Mouse (Mus musculus) brain, embryonic 14.5 days (tissue): Measurements from ENCODE around the gene Tgfb3. TPM values are rescaled to one million over a fixed set of nuclear protein-coding genes. Genes with fewer than 3 reads are reported as not detected.

Experiments used
- DNase-seq: peaks from one replicate; pipeline ENCODE4 v3.0.0-alpha.2; 2011; ENCODE audit warnings: low read depth
- CTCF ChIP-seq: fragments of 200-500 bp; IDR thresholded peaks from 2 replicates; pipeline ENCODE4 v1.5.1; 2012; ENCODE audit warnings: inconsistent platforms, mild to moderate bottlenecking, moderate library complexity, borderline replicate concordance; ENCODE audit not compliant: insufficient read depth, insufficient read length; ENCODE audit errors: extremely low read depth
- POLR2A ChIP-seq: fragments of 200-500 bp; IDR thresholded peaks from 2 replicates; pipeline ENCODE4 v1.6.1; 2012; ENCODE audit warnings: mild to moderate bottlenecking, inconsistent platforms, borderline replicate concordance; ENCODE audit not compliant: poor library complexity, insufficient read depth, insufficient read length, severe bottlenecking; ENCODE audit errors: extremely low read depth
- polyA plus RNA-seq: library from polyadenylated mRNA; depleted of rRNA; stranded (reverse); fragments of >200 nt; gene quantifications from 2 replicates; pipeline ENCODE4 v1.2.3, GENCODE M21; 2012

Gene Tgfb3
- polyA plus RNA-seq, 1 experiment, result 6.6 TPM

- TF ChIP-seq CTCF (no peak), POLR2A (no peak)
- peak; percentile 10 for DNase-seq
These were observed 1.5 kb downstream of the Tgfb3 start for GRCm38 (mm10) chr12:86077322-86077721.

GRCm38 (mm10) chr12:86076321-86076901, 2.4 kb downstream of the Tgfb3 start:
- peak; percentile 34 for DNase-seq
- TF ChIP-seq POLR2A (no peak), CTCF (peak; percentile 19; the same call in 1 of the 2 replicates)

GRCm38 (mm10) chr12:86075358-86075757, 3.5 kb downstream of the Tgfb3 start:
- no peak for TF ChIP-seq POLR2A
- TF ChIP-seq CTCF, result no peak
- DNase-seq, result no peak

- peak; percentile 10 for DNase-seq
- TF ChIP-seq POLR2A (no peak), CTCF (no peak)
These were observed 4.2 kb downstream of the Tgfb3 start for GRCm38 (mm10) chr12:86074681-86075080.

- TF ChIP-seq CTCF (no peak), POLR2A (no peak)
- peak; percentile 94 for DNase-seq
These were observed 7.4 kb downstream of the Tgfb3 start for GRCm38 (mm10) chr12:86071432-86071831.

- no peak for TF ChIP-seq POLR2A
- no peak for TF ChIP-seq CTCF
These were observed 14.0 kb downstream of the Tgfb3 start for GRCm38 (mm10) chr12:86064796-86065195.

GRCm38 (mm10) chr12:86059341-86059740, 19.5 kb downstream of the Tgfb3 start:
- no peak for TF ChIP-seq POLR2A
- TF ChIP-seq CTCF, result no peak
- no peak for DNase-seq

More at GRCm38 (mm10) chr12:86064796-86065195, 14.0 kb downstream of the Tgfb3 start:
- DNase-seq, result no peak

- DNase-seq, result no peak
- no peak for TF ChIP-seq POLR2A
- no peak for TF ChIP-seq CTCF
These were observed 21.3 kb downstream of the Tgfb3 start for GRCm38 (mm10) chr12:86057516-86057915.

GRCm38 (mm10) chr12:86056976-86057375, 21.9 kb downstream of the Tgfb3 start:
- TF ChIP-seq CTCF (no peak), POLR2A (no peak)
- DNase-seq, result no peak

GRCm38 (mm10) chr12:86055306-86055705, 23.5 kb downstream of the Tgfb3 start:
- DNase-seq, result no peak
- TF ChIP-seq POLR2A, result no peak
- no peak for TF ChIP-seq CTCF

GRCm38 (mm10) chr12:86051477-86051876, 27.4 kb downstream of the Tgfb3 start:
- DNase-seq, result no peak
- TF ChIP-seq CTCF (no peak), POLR2A (no peak)

- no peak for DNase-seq
- TF ChIP-seq POLR2A (no peak), CTCF (no peak)
These were observed 29.0 kb downstream of the Tgfb3 start for GRCm38 (mm10) chr12:86049813-86050212.

- no peak for DNase-seq
- no peak for TF ChIP-seq POLR2A
- no peak for TF ChIP-seq CTCF
These were observed 31.5 kb downstream of the Tgfb3 start for GRCm38 (mm10) chr12:86047376-86047775.

GRCm38 (mm10) chr12:86046776-86047175, 32.1 kb downstream of the Tgfb3 start:
- TF ChIP-seq CTCF (no peak), POLR2A (no peak)
- no peak for DNase-seq
